Mouse (Mus musculus) heart, adult 11 months (tissue): ENCODE data around the gene Rasa1.
A peak's percentile ranks its signal among the peaks of the same experiment; 100 is the strongest.

Experiments used
- DNase-seq: peaks from one replicate; pipeline ENCODE4 v3.0.0; 2022

Rasa1 gene

GRCm38 (mm10) chr13:85288843-85289713, at the start of gene Rasa1:
Gene Rasa1, minus strand, starts transcription at chr13:85289130.
- DNase-seq = peak; percentile 100

GRCm38 (mm10) chr13:85311547-85311946, 22.6 kb upstream of the Rasa1 start:
- DNase-seq = peak; percentile 28

- peak; percentile 18 for DNase-seq
Observed at GRCm38 (mm10) chr13:85310968-85311367, 22.0 kb upstream of the Rasa1 start.

- DNase-seq = no peak
Observed at GRCm38 (mm10) chr13:85310483-85310882, 21.6 kb upstream of the Rasa1 start.

GRCm38 (mm10) chr13:85306039-85306438, 17.1 kb upstream of the Rasa1 start:
- DNase-seq = no peak

- DNase-seq = no peak
Observed at GRCm38 (mm10) chr13:85290651-85291050, 1.7 kb upstream of the Rasa1 start.

GRCm38 (mm10) chr13:85288574-85288842, 422 bp downstream of the Rasa1 start:
- no peak for DNase-seq

- peak; percentile 87 for DNase-seq
Observed at GRCm38 (mm10) chr13:85287876-85288573, 905 bp downstream of the Rasa1 start.

GRCm38 (mm10) chr13:85282626-85283025, 6.3 kb downstream of the Rasa1 start:
- DNase-seq = no peak

- DNase-seq = no peak
Observed at GRCm38 (mm10) chr13:85278951-85279350, 10.0 kb downstream of the Rasa1 start.

- peak; percentile 85 for DNase-seq
Observed at GRCm38 (mm10) chr13:85274572-85274971, 14.4 kb downstream of the Rasa1 start.

GRCm38 (mm10) chr13:85273788-85274187, 15.1 kb downstream of the Rasa1 start:
- peak; percentile 30 for DNase-seq

- DNase-seq = peak; percentile 68
Observed at GRCm38 (mm10) chr13:85238760-85239159, 50.2 kb downstream of the Rasa1 start.

GRCm38 (mm10) chr13:85218656-85219055, 70.3 kb downstream of the Rasa1 start:
- peak; percentile 31 for DNase-seq

GRCm38 (mm10) chr13:85210353-85210752, 78.6 kb downstream of the Rasa1 start:
- DNase-seq = no peak

- DNase-seq = peak; percentile 71
Observed at GRCm38 (mm10) chr13:85208656-85209055, 80.3 kb downstream of the Rasa1 start.

GRCm38 (mm10) chr13:85207493-85207892, 81.4 kb downstream of the Rasa1 start:
- DNase-seq = no peak

GRCm38 (mm10) chr13:85191253-85191652, 97.7 kb downstream of the Rasa1 start:
- peak; percentile 90 for DNase-seq

GRCm38 (mm10) chr13:85189644-85190121, 99.2 kb downstream of the Rasa1 start:
- DNase-seq = no peak

GRCm38 (mm10) chr13:85188903-85189643, 99.9 kb downstream of the Rasa1 start, which contains the start of gene Ccnh:
Gene Ccnh, plus strand, starts transcription at chr13:85189408.
- peak; percentile 99 for DNase-seq
